Mouse (Mus musculus) brown adipose tissue, adult 24 weeks (tissue): ENCODE data around the gene Cybb. TPM values are rescaled to one million over a fixed set of nuclear protein-coding genes. Genes with fewer than 3 reads are reported as not detected.
"Not testable (repeated sequence)": the region's sequence is repeated elsewhere in the genome, so short reads cannot be mapped to it uniquely, and the experiment has no call there.

Experiments used
- H3K27ac ChIP-seq: fragments of 200-500 bp; replicated peaks from 2 replicates; pipeline ENCODE4 v1.5.1; 2012; ENCODE audit warnings: low read depth, mild to moderate bottlenecking, low read length
- H3K4me1 ChIP-seq: fragments of 200-500 bp; 2 replicates; pipeline ENCODE4 v1.6.1; 2012; ENCODE audit warnings: low read length, mixed read lengths; ENCODE audit not compliant: control insufficient read depth, insufficient read depth, insufficient read length
- H3K4me3 ChIP-seq: fragments of 200-500 bp; 2 replicates; pipeline ENCODE4 v1.5.1; 2012; ENCODE audit warnings: low read depth, mild to moderate bottlenecking, low read length, moderate library complexity; ENCODE audit not compliant: insufficient read depth
- polyA plus RNA-seq: library from polyadenylated mRNA; stranded (reverse); fragments of >200 nt; gene quantifications from 2 replicates; pipeline ENCODE4 v1.2.4, GENCODE M21; 2012; ENCODE audit not compliant: missing spikeins, insufficient read depth, insufficient read length

Gene Cybb
- 4.0 and 7.2 TPM in 2 replicates for polyA plus RNA-seq

DNA sequence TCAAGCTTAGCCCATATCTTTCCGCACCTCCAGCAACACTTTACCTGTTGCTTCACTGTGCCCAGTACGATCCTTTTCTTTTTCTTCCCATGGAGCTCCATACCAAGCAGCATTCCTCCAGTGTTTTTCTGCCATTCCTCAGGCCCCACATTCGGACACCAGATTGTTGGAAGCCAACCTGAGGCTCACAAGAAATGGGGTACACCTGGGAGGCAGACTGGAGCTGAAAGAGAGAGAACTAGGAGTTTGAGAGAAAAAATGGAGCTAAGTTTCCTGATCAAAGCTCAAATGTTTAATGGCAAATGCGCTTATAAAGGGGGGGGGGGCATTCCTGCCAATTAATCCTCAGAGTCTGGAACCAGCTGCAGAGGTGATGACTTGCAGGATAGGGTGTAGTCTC is at the start of gene Cybb:
Cybb (minus strand) TSS at position 101 of the 400 bp plus-strand sequence.
- no peak within 1 kb of the TSS for H3K27ac ChIP-seq
- no peaks in the 10 kb centered on the region for H3K4me1 ChIP-seq
- no peak within 1 kb of the TSS for H3K4me3 ChIP-seq

DNA sequence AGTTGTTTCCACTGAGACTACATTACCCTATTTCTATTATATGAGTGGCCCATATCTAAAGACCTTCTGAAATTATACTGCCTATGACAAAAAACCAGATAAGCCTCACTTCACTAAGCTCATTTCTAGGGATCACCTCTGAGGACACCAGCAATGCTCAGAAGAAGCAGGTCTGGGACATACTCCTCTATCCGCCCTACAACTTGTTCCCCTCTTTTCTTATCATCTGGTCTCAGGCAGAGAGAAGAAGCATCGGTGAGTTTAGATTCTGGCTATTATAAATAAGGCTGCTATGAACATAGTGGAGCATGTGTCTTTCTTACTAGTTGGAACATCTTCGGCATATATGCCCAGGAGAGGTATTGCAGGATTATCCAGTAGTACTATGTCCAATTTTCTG is 49.3 kb upstream of the Cybb start:
- Histone ChIP-seq H3K4me3 (no peak overlapping the region), H3K27ac (no peak overlapping the region), H3K4me1 (no peaks in the 10 kb centered on the region)

DNA sequence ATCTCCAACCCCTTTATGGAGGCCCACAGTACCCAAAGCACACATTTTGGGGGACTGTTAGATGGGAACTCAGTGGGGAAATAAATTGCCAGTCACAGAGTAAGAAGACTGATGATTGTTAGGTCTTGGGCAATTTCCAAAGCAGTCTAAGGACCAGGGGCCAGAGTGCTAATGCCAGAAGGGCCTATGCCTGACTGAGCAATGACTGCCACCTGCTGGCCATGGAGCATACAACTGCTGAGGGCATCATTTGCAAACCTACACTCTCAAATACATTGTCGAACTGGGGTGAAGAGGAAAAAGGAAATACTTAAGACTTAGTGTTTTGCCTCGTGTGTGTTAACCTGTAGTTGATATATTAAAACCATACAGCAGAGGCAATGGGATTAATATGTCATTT is 32.4 kb upstream of the Cybb start:
- not testable (repeated sequence) for H3K4me1 ChIP-seq, H3K27ac ChIP-seq, H3K4me3 ChIP-seq

GRCm38 (mm10) chrX:9517531-9517930 is 30.0 kb upstream of the Cybb start:
- H3K4me3 ChIP-seq, H3K27ac ChIP-seq, H3K4me1 ChIP-seq: not testable (repeated sequence)

DNA sequence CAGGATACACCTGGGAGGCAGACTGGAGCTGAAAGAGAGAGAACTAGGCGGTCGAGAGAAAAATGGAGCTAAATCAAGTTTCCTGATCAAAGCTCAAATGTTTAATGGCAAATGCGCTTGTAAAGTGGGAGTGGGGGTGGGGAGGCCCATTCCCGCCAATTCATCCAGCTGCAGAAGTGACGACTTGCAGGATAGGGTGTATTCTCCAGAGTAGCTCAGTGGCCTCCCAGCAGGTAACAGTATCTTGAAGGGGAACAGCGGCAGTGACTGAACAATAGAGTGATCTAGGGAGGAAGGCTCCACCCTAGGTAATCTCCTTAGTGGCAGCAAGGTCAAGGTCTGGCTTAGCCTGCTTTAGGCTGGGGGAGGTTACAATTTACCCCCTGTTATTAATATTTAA is 12.5 kb downstream of the Cybb start:
- not testable (repeated sequence) for H3K4me1 ChIP-seq, H3K27ac ChIP-seq, H3K4me3 ChIP-seq

- Histone ChIP-seq H3K4me1 (no peaks in the 10 kb centered on the region), H3K27ac (no peak overlapping the region; the same call in 1 of the 2 replicates), H3K4me3 (no peak overlapping the region)
Measured at GRCm38 (mm10) chrX:9474440-9474839, 13.1 kb downstream of the Cybb start.

DNA sequence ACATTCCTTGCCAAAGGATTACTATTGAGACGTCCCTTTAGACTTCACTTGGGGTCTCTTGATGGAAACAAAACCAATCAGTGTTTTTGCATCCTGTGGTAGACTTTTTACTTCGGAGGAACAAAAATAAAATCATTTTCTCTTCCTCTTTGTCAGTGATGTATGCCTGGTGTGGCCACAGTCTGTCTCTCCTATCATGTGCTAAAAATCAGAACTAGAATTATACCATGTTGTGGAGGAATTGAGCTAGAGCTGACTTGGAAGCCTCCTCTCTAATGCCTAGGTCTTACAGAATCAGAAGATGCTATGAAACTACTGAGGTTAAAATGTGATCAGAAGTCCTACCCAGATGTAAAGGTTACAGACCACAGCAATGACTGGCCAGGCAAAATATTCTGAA is 13.8 kb downstream of the Cybb start:
- no peak overlapping the region for H3K27ac ChIP-seq
- no peaks in the 10 kb centered on the region for H3K4me1 ChIP-seq
- H3K4me3 ChIP-seq, result no peak overlapping the region

- H3K4me1 ChIP-seq, result no peaks in the 10 kb centered on the region
- no peak overlapping the region for H3K4me3 ChIP-seq
- H3K27ac ChIP-seq, result no peak overlapping the region
Measured at GRCm38 (mm10) chrX:9470811-9471388, 16.7 kb downstream of the Cybb start.

- H3K4me3 ChIP-seq, result no peak overlapping the region
- no peak overlapping the region for H3K27ac ChIP-seq
- H3K4me1 ChIP-seq, result no peaks in the 10 kb centered on the region
Measured at GRCm38 (mm10) chrX:9469100-9469499, 18.5 kb downstream of the Cybb start.

DNA sequence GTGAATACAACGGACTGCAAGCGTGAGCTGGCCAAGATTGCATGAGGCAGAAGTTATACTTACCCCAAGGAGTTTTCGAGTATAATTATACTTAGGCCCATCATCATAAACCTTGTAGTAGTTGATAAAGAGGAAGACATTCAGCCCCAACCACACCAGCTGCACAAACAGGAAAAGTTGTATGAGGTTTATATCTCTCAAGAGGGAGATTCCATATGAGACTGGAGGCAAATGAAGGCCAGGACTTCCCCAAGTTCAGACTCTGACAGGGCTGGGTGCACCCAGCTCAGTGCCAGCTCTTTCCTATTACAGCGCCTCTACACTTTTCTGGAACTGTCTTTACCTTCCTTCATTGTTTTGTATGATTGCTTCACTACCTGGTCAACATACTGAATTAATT is 20.6 kb downstream of the Cybb start:
- Histone ChIP-seq H3K4me1 (no peaks in the 10 kb centered on the region), H3K4me3 (no peak overlapping the region), H3K27ac (no peak overlapping the region)

DNA sequence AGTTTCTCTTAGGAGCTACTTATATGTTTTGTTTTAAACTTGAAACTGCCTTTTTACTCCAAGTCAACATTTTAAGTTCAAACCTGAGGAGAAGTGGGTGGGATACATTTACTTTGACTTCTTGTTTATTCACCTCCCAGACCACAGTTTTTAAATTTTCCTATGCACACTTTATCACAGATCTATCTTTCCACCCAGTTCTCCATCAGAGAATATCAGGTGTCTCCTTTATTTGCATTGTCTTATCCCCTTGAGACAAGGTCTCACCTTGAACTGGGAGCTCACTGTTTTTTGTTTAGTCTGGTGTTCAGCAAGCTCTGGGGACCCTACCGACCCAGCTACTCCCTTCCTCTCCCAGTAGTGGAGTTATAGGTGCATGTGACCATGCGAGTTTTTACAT is 21.7 kb downstream of the Cybb start:
- H3K4me1 ChIP-seq, result no peaks in the 10 kb centered on the region
- no peak overlapping the region for H3K27ac ChIP-seq
- no peak overlapping the region for H3K4me3 ChIP-seq

DNA sequence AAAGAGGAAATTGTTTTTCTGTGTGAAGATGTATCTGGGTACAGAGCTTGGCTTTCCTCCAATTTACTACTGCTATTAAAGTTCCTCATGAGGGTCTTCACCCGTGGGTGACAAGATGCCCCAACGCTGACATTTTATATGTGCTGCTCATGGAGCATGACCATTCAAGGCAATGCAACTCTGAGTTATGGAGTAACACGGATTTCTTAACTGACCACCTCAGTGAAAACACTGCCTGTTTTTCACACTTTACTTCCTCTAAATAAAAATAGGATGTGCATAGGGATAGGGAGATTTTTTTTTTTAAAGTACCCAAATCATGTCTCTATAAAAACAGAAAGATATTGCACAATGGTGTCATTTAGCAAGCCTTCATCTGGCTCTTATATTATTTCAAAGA is 24.9 kb downstream of the Cybb start:
- Histone ChIP-seq H3K4me1 (no peaks in the 10 kb centered on the region), H3K4me3 (no peak overlapping the region), H3K27ac (no peak overlapping the region)

DNA sequence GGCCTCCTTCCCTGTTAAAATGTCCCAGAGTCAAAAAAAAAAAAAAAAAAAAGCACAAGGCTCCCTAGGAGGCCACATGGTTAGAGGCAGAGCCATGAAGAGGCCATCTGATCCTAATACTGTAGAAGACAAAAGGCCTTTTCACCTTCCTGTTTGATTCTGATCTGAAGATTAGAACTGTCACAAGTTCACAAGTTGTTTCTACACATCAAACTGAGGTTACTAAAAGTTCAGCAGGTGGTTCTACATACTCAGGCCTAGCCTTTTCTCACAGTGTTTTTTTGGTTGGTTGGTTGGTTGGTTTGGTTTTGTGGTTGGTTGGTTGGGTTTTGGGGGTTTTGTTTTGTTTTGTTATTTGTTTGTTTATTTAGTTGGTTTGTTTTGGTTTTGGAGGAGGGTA is 26.2 kb downstream of the Cybb start:
- Histone ChIP-seq H3K4me1 (no peaks in the 10 kb centered on the region), H3K4me3 (no peak overlapping the region), H3K27ac (no peak overlapping the region)

DNA sequence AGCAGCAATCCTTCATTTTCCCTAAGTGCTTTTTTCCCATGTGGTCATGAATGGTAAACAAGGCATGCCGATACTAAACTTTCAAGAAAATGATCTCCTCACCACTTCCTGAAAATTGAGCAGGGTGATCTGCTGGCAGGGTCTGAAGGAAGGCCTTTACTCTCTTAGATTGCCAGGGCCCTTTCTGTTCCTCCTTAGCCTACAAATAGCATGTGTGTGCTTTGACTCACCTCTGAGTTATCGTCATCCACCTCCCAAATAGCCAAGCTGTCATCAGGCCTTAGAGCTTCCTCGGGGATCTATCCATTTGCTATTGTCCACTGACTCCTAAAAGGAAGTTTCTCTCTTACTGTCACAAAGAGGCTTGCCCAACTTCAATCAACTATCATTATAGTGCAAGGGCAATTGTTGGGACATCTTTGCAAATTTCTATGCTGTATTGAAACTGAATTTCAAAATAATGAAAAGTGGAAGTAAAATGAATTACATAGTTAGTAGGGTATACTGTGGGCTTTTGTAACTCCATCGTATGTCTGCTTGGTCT is 27.1 kb downstream of the Cybb start:
- no peaks in the 10 kb centered on the region for H3K4me1 ChIP-seq
- H3K27ac ChIP-seq, result no peak overlapping the region

DNA sequence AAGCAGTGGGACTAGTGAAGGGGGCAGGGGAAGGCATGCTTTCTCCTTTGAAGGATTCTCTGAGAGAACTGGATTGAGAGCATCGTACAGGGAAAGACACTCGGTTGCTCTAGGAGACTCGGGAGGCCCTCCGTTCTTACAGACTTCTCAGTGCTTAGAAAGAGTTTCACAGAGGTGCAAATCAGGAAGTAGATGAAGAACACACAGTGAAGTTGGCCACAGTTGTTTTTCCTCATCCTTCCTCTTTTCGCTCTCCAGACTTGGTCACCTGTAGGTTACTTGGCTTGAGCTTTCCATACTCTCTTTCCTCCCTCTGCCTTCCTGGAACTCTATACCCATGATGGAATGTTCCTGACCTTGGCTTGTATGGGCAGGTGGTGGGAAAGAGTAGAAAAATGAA is 35.2 kb downstream of the Cybb start:
- no peaks in the 10 kb centered on the region for H3K4me1 ChIP-seq
- H3K4me3 ChIP-seq, result no peak overlapping the region
- H3K27ac ChIP-seq, result no peak overlapping the region

More for the DNA sequence above, 27.1 kb downstream of the Cybb start:
- H3K4me3 ChIP-seq, result no peak overlapping the region

GRCm38 (mm10) chrX:9447284-9447683 is 40.3 kb downstream of the Cybb start:
- H3K27ac ChIP-seq, result no peak overlapping the region
- H3K4me3 ChIP-seq, result no peak overlapping the region
- H3K4me1 ChIP-seq, result no peaks in the 10 kb centered on the region
